Mouse (Mus musculus) ovary, postnatal 10 days (tissue): ENCODE results near the gene Trak1.

Experiments
- DNase-seq: peaks from one replicate; pipeline ENCODE4 v3.0.0; 2022; ENCODE audit warnings: low spot score

Trak1 gene

GRCm38 (mm10) chr9:121347981-121348380, 50.7 kb downstream of the Trak1 start:
- no peak for DNase-seq

- DNase-seq = no peak
Observed at GRCm38 (mm10) chr9:121348476-121348875, 51.2 kb downstream of the Trak1 start.

GRCm38 (mm10) chr9:121349111-121349510, 51.8 kb downstream of the Trak1 start:
- no peak for DNase-seq

GRCm38 (mm10) chr9:121350601-121351000, 53.3 kb downstream of the Trak1 start:
- no peak for DNase-seq

- DNase-seq = no peak
Observed at GRCm38 (mm10) chr9:121351388-121352078, 54.2 kb downstream of the Trak1 start.

GRCm38 (mm10) chr9:121352131-121352606, 54.9 kb downstream of the Trak1 start:
- no peak for DNase-seq

- DNase-seq = no peak
Observed at GRCm38 (mm10) chr9:121352726-121353125, 55.4 kb downstream of the Trak1 start.

- no peak for DNase-seq
Observed at GRCm38 (mm10) chr9:121354792-121355390, 57.6 kb downstream of the Trak1 start.

GRCm38 (mm10) chr9:121355431-121356141, 58.3 kb downstream of the Trak1 start:
- DNase-seq = no peak

- DNase-seq = no peak
Observed at GRCm38 (mm10) chr9:121357102-121357501, 59.8 kb downstream of the Trak1 start.

- no peak for DNase-seq
Observed at GRCm38 (mm10) chr9:121357582-121358275, 60.4 kb downstream of the Trak1 start.

- DNase-seq = no peak
Observed at GRCm38 (mm10) chr9:121358418-121358817, 61.1 kb downstream of the Trak1 start.

GRCm38 (mm10) chr9:121359266-121359972, 62.1 kb downstream of the Trak1 start:
- no peak for DNase-seq

- DNase-seq = no peak
Observed at GRCm38 (mm10) chr9:121360327-121360954, 63.1 kb downstream of the Trak1 start.

GRCm38 (mm10) chr9:121361010-121361409, 63.7 kb downstream of the Trak1 start:
- no peak for DNase-seq

- DNase-seq = no peak
Observed at GRCm38 (mm10) chr9:121363932-121364331, 66.6 kb downstream of the Trak1 start.

- no peak for DNase-seq
Observed at GRCm38 (mm10) chr9:121366135-121366863, 69.0 kb downstream of the Trak1 start.

- DNase-seq = no peak
Observed at GRCm38 (mm10) chr9:121366864-121367245, 69.6 kb downstream of the Trak1 start.

GRCm38 (mm10) chr9:121369573-121369972, 72.3 kb downstream of the Trak1 start:
- DNase-seq = no peak

- no peak for DNase-seq
Observed at GRCm38 (mm10) chr9:121371346-121371891, 74.1 kb downstream of the Trak1 start.
